Mouse (Mus musculus) CD8-positive naive resting alpha-beta T cell, adult 2 months (primary cell): ENCODE measurements around the gene Cfap73.

Source experiments
- DNase-seq, 2 experiments: peaks; one replicate each; pipeline ENCODE4 v3.0.0; 2022; ENCODE audit warnings: low read depth in 2 of 2, low spot score in 2 of 2

Cfap73 gene

DNA sequence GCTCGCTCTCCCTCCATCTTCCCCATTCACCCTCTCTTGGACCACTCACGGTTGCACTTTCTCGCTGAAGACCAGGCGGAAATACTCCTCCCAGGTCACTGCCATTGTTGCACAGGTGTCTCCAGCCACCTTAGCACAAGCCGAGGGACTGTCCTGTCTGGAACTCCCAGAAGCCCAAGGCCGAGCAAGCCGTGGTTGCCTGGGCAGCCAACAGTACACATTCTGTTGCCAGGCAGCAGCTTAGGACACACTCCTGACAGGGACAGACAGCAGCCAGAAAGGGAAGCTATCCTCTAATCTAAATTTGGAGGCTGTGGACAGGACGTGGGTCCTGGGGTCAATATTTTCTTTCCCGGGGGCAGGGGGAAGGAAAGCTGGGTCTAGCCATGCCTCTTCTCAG, at the start of gene Cfap73:
TSS of gene Cfap73 (minus strand) at position 105 of the 400 bp plus-strand sequence.
- no peak for DNase-seq

DNA sequence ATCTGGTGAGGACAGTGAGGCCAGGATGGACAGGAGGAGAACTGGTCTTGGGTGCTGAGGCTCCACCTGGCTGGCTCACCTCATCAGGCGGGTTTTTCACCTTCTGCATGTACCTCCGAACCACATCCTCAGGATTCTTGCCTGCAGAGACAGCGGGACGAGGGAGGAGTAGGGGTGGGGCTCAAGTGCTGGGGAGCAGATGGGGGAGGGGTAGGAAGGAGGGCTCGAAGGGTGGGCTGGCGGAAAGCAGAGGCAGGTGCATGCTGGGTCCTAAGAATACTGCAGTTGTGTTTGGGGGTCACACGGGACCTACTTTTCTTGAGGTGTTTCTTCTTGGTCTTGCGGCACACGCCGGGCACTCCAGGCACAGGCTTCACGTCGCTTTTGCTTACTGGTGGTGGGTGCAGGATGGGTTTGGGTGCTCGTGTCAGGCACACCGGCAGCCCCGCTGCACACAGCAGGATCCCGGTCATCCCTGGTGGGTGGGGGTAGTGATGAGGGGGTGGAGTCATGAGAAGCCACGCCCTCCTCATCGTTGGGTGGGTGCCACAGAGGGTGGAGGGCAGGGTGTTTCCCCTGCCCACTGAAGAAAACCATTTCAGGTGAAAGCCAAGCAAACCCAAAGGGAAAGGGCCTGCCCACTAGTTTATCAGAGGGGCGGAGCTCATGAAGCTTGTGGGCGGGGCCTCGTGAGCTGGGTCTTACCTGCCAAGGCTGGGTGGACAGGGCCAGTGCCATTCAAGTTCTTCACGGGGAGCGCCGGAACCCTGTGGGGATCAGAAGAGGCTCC, 49.1 kb upstream of the Cfap73 start:
- DNase-seq: no peak

DNA sequence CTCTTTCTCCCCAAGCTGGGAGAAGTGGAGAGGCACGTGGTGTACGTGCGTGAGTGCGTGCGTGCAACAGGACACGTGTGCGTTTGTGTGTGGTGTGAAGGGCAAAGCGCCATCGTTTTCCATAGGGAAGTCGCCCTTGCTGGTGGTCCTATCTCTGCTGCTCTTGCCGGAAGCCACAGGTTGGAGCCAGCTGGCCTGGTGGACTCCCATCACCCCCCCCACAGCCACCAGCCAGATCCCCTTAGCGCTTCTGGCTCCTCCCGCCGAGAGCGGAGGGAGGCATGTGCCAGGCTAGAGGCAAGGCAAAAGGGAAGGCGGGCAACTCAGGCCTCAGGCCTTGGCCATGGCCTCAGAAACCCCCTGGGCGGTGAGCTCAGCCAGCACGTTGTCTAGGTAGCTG, 46.9 kb upstream of the Cfap73 start:
- DNase-seq: no peak

DNA sequence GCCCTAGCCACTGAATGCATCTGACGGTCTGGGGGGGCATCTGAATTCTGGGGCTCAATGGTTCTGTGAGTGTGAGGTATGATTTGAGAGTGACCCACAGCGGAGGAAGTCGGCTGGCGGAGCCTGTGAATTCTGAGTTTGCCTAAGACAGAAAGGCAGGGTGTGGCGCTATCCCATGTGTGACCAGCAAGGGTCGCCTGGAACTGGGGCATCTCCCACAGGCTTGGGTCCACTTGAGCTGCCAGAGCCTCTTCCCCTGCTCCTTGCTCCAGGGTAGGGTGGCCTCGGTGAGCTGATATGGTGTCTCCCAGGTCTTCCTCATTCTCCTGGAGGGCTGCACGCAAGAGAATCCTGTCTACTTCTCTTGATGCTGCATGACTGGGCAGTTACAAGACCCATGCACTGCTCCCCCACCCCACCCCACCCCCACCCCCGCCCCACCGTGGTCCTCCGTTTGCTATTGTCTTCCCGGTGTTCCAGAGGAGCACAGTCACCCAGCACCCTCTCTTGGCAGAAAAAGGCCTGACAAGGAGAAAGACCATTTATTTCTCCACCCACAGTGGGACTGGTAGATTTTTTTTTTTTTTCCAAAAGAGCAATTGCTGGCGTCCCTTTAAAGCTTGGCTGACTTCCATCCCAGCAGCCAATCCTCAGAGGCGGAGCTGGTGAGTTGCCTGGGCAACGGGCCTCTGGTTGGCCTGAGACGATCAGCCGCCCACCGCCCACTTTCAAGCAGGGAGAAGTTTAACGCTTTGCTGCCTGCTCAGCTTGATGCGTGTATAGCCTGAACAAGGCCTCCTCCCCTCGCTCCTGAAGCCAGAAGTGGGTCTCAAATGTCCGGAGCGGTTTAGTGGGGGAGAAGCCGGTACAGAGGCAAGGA, 45.9 kb upstream of the Cfap73 start:
- DNase-seq: peak in 1 of 2 experiments; percentile 56

DNA sequence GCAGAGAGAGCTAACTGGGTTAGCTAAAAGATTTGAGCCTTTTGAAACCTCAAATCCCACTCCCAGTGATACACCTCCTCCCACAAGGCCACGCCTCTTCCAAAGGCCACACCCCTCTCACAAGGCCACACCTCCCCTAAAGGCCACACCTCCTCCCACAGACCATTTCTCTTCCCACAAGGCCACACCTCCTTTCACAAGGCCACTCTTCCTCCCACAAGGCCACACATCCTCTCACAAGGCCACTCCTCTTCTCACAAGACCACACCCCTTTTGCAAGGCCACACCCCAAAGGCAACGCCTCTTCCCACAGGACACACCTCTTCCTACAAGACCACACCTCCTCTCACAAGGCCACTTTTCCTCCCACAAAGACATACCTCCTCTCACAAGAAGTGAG, 43.5 kb upstream of the Cfap73 start:
- DNase-seq: peak; percentile 53 to 72

DNA sequence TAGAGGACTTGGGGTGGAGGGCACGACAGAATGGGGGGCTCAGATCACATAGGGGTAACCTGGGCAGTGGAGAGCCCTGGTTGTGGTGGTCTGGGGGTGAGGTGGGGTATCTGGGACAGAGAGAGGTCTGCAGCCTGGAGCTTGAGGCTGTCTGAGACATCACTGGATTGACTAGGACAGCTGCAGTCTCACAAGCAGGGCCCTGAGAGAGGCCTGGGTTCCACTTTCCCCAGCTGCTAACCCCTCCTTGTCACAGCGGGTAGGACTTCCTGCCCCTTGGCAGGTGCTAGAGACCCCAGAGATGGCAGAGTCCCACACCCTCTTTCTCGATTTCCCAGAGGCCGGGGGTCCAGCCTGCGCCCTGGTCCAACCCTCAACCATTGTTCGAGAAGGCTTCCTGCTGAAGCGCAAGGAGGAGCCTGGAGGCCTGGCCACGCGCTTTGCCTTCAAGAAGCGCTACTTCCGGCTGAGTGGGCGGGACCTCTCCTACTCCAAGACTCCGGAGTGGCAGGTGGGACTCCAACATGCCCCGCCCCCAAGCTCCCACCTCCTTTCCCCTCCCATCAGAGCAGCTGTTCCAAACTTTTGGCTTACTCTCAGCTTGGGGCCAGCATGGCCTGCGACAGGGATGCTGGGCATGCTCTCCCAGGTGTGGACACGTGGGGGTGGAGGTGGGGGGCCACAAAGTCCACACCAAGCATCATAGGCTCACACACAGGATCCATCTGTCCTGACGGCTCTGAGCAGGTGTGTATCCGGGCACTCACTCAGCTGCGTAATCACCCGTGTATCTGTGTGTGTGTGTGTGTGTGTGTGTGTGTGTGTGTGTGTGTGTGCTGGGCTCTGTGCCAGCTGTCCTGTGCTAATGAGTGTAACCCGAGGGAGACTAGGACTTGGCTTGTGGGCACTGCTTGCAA, 40.5 kb upstream of the Cfap73 start:
- no peak for DNase-seq

DNA sequence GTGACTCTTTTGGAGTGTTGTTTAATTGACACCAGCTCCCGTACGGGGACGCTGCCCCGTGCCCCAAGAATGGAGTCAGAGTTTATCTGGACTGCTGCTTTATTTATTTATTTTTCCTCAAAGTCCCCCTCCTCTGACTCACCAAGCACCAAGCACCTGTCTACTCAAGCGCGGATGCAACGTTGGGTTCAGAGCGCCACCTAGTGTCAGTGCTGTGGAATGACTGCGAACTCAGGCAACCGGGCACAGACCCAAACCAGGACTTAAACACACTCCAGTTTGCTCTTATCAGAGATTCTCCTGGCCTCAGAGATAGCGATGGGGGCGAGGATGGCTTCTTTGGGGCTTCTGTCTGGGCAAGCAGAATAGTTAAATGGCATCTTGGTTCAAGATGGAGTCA, 39.6 kb upstream of the Cfap73 start:
- peak; percentile 73 to 78 for DNase-seq

DNA sequence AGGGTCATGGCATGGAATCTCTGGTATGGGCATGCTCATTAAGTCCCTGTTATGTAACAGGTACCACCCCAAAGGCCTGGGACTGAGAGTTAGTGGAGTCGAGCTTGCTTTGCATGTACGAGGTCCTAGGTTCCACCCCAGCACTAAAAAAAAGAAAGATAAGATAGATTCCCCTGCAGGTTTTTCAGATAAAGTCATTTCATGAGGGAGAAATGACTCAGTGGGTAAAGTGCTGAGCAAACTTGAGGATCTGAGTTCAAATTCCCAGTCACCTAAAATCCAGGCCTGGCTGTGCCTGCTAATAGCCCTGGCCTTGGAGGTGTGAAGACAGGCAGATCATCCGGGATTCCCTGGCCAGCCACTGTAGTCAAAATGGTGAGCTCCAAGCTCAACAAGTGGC, 37.8 kb upstream of the Cfap73 start:
- no peak for DNase-seq

DNA sequence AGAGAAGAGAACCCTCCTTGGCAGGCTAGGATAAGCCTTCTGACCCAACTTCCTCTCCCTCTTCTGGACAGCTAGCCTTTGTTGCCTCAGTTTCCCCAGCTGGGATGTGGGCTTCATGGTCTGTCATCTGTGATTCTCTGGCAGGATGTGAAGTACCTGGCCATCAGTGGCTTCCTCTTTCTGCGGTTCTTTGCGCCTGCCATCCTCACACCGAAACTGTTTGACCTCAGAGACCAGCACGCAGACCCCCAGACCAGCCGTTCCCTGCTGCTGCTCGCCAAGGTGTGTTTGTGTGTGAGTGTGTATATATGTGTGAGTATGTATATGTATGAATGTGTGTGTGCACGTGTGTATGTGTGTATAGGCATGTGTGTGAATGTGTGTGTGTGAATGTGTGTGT, 36.1 kb upstream of the Cfap73 start:
- DNase-seq: no peak

DNA sequence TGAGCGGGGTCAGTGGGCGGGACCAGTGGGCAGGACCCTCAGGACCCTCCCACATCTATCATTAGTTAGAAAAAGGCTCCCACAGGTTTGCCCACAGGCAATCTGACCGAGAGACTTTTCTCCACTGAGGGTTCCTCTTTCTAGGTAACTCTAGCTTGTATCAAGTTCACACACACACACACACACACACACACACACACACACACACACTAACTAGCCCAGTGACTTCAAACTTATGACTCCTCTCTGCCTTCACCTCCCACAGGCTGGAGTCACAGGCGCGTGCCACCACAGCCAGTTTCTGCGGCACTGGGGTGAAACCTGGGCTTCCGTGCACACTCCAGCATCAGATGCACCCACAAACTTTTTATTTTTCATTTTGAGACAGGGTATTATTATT, 34.7 kb upstream of the Cfap73 start:
- no peak for DNase-seq

DNA sequence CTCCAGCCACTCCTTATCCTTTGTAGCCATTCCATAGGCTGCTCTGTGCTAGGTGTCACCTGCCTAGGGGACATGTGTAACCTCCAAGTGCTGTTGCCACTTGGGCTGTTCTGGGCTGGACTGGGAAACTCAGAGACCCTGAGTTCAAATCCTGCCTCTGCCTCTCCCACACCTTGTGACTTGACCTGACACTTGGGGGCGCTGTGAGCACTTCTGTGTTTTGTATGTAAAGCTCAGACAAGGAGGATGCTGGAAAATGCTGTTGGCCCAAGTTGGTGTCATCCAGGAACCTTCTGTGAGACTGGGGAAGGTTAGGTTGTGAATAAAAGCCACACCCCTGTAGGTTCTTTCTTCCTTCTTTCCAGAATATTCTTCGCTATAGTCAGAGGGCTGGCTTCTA, 30.9 kb upstream of the Cfap73 start:
- no peak for DNase-seq

DNA sequence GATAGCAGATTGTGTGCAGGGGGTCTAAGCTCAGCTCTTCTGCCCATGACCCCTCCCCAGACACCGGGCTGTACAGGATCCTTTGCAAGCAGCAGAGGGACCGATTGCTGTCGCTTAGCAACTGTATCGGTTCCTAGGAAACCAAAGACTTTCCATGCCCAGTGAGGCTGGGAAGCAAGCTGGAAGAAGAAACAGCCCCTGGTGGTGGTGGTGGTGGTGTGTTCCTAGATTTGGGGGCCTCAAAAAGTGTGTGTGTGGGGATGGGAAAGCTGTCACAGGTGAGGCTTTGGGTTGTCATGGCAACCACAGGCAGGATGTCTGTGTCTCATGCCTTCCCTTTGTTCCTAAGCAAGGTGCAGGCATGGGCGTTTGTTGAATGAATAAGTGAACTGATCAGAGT, 26.8 kb upstream of the Cfap73 start:
- no peak for DNase-seq

DNA sequence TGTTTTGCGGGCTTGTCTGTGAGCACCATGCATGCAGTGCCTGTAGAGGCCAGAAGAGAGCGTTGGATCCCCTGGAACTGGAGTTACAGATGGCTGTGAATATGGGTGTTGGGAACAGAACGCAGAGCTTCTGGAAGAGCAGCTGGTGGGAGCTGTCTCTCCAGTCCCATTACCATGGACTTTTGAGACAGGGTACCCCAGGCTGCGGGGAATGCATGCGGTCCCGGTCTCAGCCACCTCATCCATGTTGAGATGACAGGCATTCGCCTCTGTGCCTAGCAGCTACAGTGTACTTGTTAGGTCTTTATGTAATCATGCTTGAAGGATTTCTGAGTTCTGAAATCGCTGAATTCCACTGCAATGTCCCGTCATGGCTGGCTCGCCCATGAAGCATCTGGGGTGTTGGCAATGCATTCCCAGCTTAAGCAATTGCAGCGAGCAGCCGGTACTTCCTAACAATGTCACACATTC, 22.3 kb upstream of the Cfap73 start:
- DNase-seq: no peak

DNA sequence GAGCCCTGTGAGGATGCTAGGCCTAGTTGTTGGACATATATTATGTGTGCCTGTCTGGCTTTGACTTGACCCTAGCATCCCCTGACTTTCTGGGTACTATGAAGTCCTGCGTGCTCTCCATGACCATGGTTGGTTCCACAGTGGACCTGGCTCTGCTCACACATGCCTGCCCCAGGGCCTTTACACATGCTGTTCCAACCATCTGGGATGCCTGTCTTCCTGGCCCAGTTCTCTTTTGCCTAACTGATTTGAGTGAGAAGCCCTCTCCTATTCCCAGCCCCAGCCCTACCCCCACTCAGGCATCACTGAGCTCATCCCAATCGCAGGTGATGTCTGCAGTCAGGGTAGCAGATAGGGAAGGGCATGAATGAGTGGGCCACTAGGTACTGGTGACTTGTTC, 19.8 kb upstream of the Cfap73 start:
- DNase-seq: no peak

DNA sequence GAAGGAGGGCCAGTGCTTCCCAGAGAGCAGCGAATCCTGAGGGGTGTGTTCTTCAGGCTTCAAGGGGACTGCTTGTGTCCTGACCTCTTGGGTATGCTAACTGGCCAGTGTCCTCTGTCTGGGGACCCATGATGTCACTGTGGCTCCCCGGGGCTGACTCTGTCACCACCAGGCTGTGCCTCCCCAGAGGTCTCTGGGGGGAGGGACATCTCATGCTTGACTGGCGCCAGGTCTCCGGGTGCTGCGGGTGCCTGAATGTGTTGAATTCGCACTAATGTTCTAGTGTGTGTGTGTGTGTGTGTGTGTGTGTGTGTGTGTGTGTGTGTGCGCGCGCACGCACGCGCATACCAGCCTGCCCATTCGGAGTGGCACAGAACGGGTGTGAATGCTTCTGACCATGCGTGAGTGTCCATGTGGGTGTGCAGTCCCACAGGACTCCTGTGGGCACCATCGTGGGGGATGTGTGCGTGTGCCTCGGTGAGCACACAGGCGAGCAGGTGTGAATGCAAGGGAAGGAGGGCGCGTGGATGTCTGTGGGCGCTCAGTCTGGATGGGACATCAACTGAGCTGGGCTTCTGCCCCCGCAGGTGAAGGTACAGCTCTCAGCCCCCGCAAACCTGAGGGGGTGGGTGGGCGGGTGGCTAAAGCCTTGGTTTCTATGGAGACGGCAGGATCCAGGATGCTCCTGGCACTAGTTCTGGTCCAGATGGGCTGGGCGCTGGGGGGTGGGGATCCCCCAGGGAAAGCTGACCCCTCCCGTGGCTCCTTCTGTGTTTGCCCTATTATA, 19.1 kb upstream of the Cfap73 start:
- DNase-seq: no peak

DNA sequence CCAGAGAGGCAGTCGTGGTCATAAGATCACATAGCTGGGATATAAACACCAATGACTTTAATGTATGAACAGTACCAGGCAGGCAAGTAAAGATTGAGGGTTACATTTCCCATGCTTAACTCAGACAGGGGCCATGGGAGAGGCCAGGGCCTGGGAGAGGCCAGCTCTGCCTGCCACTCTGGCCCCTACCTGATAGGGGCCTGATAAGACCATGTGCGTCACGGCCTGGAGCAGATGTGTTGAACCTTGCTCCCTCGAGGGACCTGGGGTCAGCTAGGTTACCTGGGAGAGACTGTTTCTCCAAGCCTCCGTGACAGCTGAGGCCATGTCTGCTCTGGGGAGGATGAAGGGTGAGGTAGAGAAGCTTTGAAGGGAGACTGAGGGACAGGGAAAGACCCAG, 17.2 kb upstream of the Cfap73 start:
- DNase-seq: no peak

DNA sequence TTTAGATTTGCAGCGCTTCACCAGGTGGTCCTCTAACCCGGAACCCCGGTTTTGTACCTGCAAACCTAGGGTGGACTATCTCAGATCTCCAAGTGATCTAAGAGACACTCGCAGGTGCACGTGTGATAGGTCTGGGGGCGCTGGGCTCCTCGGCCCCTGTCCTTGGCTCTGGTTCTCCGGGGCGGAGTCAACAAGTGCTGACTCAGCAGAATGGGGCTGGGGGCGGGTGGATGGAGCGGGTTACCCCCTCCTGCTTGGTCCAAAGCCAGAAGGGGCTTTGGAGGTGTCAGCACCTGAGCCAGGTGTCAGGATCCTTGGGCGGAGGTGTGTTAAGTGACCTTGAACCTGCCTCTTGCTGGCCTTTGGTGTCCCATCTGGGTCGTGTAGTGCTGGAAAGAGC, 15.9 kb upstream of the Cfap73 start:
- no peak for DNase-seq

DNA sequence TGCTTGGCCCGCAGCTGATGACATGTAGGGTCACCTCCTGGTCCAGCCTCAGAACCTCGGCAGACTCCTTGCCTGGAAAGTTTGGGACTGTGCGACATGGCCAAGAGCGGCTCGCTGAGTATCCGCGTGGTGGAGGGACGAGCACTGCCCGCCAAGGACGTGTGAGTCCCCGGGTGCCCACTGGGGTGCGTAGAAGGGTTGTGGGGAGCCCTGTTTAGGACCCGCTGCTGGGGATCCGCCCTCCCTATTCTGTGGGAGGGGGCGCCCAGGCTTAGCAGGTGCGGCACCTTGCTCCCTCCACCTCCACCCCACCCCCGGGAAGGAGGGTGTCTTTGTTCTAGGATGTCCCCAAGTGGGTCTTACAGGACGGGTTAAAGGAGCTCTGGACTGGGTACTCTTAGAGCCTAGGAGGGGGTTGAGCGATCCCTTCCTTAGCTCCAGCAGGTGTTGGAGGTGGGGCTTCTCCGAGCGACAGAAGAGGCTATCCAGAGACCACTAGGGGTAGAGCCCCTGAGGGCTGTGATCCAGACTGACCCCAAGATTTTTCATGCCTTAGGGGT, 15.4 kb upstream of the Cfap73 start:
- no peak for DNase-seq

DNA sequence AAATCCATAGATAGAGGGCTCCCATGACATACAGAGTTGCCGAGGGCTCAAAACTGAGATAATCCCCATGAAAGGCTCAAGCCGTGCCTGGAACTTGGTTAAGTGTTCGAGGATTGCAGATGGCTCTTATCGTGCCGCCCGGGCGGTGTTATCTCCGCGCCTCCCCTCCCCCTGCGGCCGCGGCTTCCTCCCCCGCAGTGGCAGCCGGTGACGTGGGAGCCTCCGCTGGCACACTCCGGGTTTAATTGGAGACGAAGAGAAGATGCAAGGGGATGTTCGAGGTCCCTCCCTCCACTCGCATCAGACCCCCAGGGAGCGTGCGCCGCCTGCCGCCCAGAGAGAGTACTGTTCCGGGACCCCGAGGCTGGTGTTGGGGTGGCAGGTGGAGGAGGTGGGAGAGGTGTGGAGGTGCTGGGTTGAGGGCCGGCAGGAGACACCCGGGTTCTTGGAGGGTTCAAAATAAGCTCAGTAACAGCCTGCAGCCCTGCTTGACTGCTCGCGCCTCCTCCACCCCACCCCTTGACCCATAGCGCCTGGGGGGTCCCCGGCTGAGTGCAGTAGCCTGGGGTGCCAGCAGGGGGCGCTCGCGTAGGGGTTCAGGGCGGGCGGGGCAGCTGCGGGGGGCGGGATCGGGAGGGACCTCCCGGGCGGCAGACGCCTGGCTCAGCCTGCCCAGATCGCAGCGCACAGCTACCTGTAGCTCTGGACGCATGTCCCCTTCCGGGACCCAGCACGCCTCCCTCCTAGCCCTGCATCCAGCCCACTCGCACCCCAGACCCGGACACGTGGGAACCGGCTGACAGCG, 14.7 kb upstream of the Cfap73 start, which contains the start of gene Rasal1:
TSS of gene Rasal1 (plus strand) at position 244 of the 805 bp plus-strand sequence.
- DNase-seq: peak; percentile 89 to 92
